Comparison of ENCODE assay signal across 24 mouse cellular contexts in genomic region chr6:5129364-5130093, GRCm38 (mm10).
DNase-seq lines count a peak whose midpoint lies in the region; ATAC-seq and TF ChIP-seq lines count a peak whose summit lies in the region.
"Had no signal": no experiment of that assay in that cellular context is flagged by ENCODE, and none has a peak within 500 bp of the region (broad histone marks: within the 10 kb centered on the region; RNA-seq: fewer than 3 reads in every experiment).

No protein-coding gene starts in this region.

- peaks cover 4% of the 10 kb centered on the region; the same call in 1 of the 2 replicates for H3K4me1 ChIP-seq in hindbrain, embryonic 12.5 days
- no peaks in the 10 kb centered on the region for H3K4me1 ChIP-seq in hindbrain, postnatal 0 days (ENCODE audit: insufficient read depth, low read length)
- 0 out of 2 replicates have a peak, but pooled peaks cover 3% of the 10 kb centered on the region for H3K4me1 ChIP-seq in neural tube, embryonic 12.5 days
- no peaks in the 10 kb centered on the region for H3K4me1 ChIP-seq in hindbrain, embryonic 16.5 days (ENCODE audit: control insufficient read depth, insufficient read depth, low read depth, low read length)
- H3K4me1 ChIP-seq: embryonic facial prominence, embryonic 12.5 days; hindbrain, embryonic 15.5 days; megakaryocyte, embryonic 14.5 days had no signal

- H3K4me2 ChIP-seq in hindbrain, embryonic 12.5 days (replicated peaks): no peak overlapping the region
- H3K4me2 ChIP-seq in hindbrain, postnatal 0 days (ENCODE audit: low read depth, low read length): no peak overlapping the region
- H3K4me2 ChIP-seq in neural tube, embryonic 12.5 days (replicated peaks): no peak overlapping the region
- H3K4me2 ChIP-seq in hindbrain, embryonic 16.5 days (ENCODE audit: low read length): no peak overlapping the region
- H3K4me2 ChIP-seq: embryonic facial prominence, embryonic 12.5 days; hindbrain, embryonic 15.5 days; liver, embryonic 11.5 days had no signal

- intact Hi-C loops in left cerebral cortex, postnatal 36 days (cut with DNase I): no loop called here

- H3K36me3 ChIP-seq in hindbrain, embryonic 12.5 days: 0 out of 2 replicates have a peak, but pooled peaks cover 3% of the 10 kb centered on the region
- H3K36me3 ChIP-seq in hindbrain, postnatal 0 days (ENCODE audit: insufficient read depth, low read length): no peaks in the 10 kb centered on the region
- H3K36me3 ChIP-seq in neural tube, embryonic 12.5 days: no peaks in the 10 kb centered on the region
- H3K36me3 ChIP-seq in hindbrain, embryonic 16.5 days (ENCODE audit: control insufficient read depth, insufficient read depth, low read length): no peaks in the 10 kb centered on the region
- H3K36me3 ChIP-seq: embryonic facial prominence, embryonic 12.5 days; hindbrain, embryonic 15.5 days had no signal

- H3K27ac ChIP-seq in hindbrain, embryonic 12.5 days: peak overlapping the region; percentile 67
- no peak overlapping the region for H3K27ac ChIP-seq in hindbrain, postnatal 0 days
- H3K27ac ChIP-seq in neural tube, embryonic 12.5 days: no peak overlapping the region
- no peak overlapping the region for H3K27ac ChIP-seq in hindbrain, embryonic 16.5 days (ENCODE audit: low read depth, low read length)
- H3K27ac ChIP-seq: embryonic facial prominence, embryonic 12.5 days; hindbrain, embryonic 15.5 days; kidney, postnatal 0 days; stomach, postnatal 0 days had no signal

- no peak for TF ChIP-seq CTCF in hindbrain, postnatal 0 days (IDR thresholded peaks at IDR 0.05; ENCODE audit: low read depth)

- H3K4me3 ChIP-seq in hindbrain, embryonic 12.5 days: no peak overlapping the region
- no peak overlapping the region for H3K4me3 ChIP-seq in hindbrain, postnatal 0 days (ENCODE audit: low read length)
- H3K4me3 ChIP-seq in neural tube, embryonic 12.5 days: no peak overlapping the region
- H3K4me3 ChIP-seq in hindbrain, embryonic 16.5 days (ENCODE audit: low read length): no peak overlapping the region
- H3K4me3 ChIP-seq: embryonic facial prominence, embryonic 12.5 days; erythroblast, embryonic 14.5 days; hindbrain, embryonic 15.5 days; megakaryocyte, embryonic 14.5 days; myocyte had no signal

- DNase-seq in hindbrain, postnatal 0 days (ENCODE audit: low spot score): no peak
- no peak for DNase-seq in neural tube, embryonic 10.5 days (ENCODE audit: extremely low spot score, low spot score)
- DNase-seq in thymus, postnatal 36 days: no peak
- no peak for DNase-seq in left cerebral cortex, postnatal 36 days (ENCODE audit: low spot score in 2 of 2)
- DNase-seq: adrenal gland, adult 8-10 months; cerebellum, adult 9-11 months; gastrocnemius, postnatal 36 days; layer of hippocampus, postnatal 36 days; lung, adult 2 months; right cerebral cortex, adult 18-20 months; thymus, postnatal 14 days had no signal

- H3K27me3 ChIP-seq in hindbrain, embryonic 12.5 days: no peaks in the 10 kb centered on the region
- no peaks in the 10 kb centered on the region for H3K27me3 ChIP-seq in hindbrain, postnatal 0 days (ENCODE audit: insufficient read depth, low read length)
- H3K27me3 ChIP-seq in neural tube, embryonic 12.5 days (replicated peaks): no peaks in the 10 kb centered on the region
- no peaks in the 10 kb centered on the region for H3K27me3 ChIP-seq in hindbrain, embryonic 16.5 days (replicated peaks; ENCODE audit: control insufficient read depth, insufficient read depth, low read length)
- H3K27me3 ChIP-seq: embryonic facial prominence, embryonic 12.5 days; hindbrain, embryonic 15.5 days; megakaryocyte, embryonic 14.5 days had no signal

- no peak overlapping the region for H3K9ac ChIP-seq in hindbrain, embryonic 12.5 days
- H3K9ac ChIP-seq in hindbrain, postnatal 0 days (replicated peaks; ENCODE audit: low read length): no peak overlapping the region
- no peak overlapping the region for H3K9ac ChIP-seq in neural tube, embryonic 12.5 days
- no peak overlapping the region for H3K9ac ChIP-seq in hindbrain, embryonic 16.5 days (ENCODE audit: low read depth, low read length)
- H3K9ac ChIP-seq: embryonic facial prominence, embryonic 12.5 days; hindbrain, embryonic 15.5 days had no signal

- WGBS in hindbrain, embryonic 12.5 days: 71% methylated on average over 14 of the region's 14 CpGs
- WGBS in hindbrain, postnatal 0 days: 73% methylated on average over 14 of the region's 14 CpGs
- WGBS in neural tube, embryonic 12.5 days: 71% methylated on average over 14 of the region's 14 CpGs
- WGBS in hindbrain, embryonic 16.5 days: 66% methylated on average over 14 of the region's 14 CpGs

- ATAC-seq in hindbrain, embryonic 12.5 days (ENCODE audit: low FRiP score): peak; percentile 76
- ATAC-seq in hindbrain, postnatal 0 days: no peak
- ATAC-seq in neural tube, embryonic 12.5 days (ENCODE audit: low FRiP score, low read depth): peak; percentile 37
- 0 out of 2 replicates have a peak, but pooled peaks have one; percentile 42 for ATAC-seq in hindbrain, embryonic 16.5 days
- no peak for ATAC-seq in activated CD4-positive, CD25-positive, alpha-beta regulatory T cell, adult 4 months
- ATAC-seq: intestine, postnatal 0 days had no signal

- H3K9me3 ChIP-seq in hindbrain, embryonic 12.5 days (replicated peaks): no peaks in the 10 kb centered on the region
- H3K9me3 ChIP-seq in hindbrain, postnatal 0 days (ENCODE audit: low read length): no peaks in the 10 kb centered on the region
- H3K9me3 ChIP-seq in neural tube, embryonic 12.5 days: no peaks in the 10 kb centered on the region
- no peaks in the 10 kb centered on the region for H3K9me3 ChIP-seq in hindbrain, embryonic 16.5 days (ENCODE audit: control insufficient read depth, low read length)
- H3K9me3 ChIP-seq: embryonic facial prominence, embryonic 12.5 days; hindbrain, embryonic 15.5 days; megakaryocyte, embryonic 14.5 days had no signal

Comparison
In these comparisons a context has a peak if more than half of its experiments do, and no peak if none do; other contexts are left out.
1. ATAC-seq: peak in hindbrain, embryonic 12.5 days (single experiment), neural tube, embryonic 12.5 days (single experiment) and hindbrain, embryonic 16.5 days (single experiment); none in hindbrain, postnatal 0 days (single experiment) and activated CD4-positive, CD25-positive, alpha-beta regulatory T cell, adult 4 months (single experiment).